Mouse (Mus musculus) liver (tissue): Measurements from ENCODE around the gene Pnma1.
A peak's percentile ranks its signal among the peaks of the same experiment; 100 is the strongest.

Experiments
- DNase-seq: peaks from one replicate; pipeline ENCODE4 v3.0.0-alpha.2; 2020; ENCODE audit warnings: mixed read lengths

Pnma1 gene

DNA sequence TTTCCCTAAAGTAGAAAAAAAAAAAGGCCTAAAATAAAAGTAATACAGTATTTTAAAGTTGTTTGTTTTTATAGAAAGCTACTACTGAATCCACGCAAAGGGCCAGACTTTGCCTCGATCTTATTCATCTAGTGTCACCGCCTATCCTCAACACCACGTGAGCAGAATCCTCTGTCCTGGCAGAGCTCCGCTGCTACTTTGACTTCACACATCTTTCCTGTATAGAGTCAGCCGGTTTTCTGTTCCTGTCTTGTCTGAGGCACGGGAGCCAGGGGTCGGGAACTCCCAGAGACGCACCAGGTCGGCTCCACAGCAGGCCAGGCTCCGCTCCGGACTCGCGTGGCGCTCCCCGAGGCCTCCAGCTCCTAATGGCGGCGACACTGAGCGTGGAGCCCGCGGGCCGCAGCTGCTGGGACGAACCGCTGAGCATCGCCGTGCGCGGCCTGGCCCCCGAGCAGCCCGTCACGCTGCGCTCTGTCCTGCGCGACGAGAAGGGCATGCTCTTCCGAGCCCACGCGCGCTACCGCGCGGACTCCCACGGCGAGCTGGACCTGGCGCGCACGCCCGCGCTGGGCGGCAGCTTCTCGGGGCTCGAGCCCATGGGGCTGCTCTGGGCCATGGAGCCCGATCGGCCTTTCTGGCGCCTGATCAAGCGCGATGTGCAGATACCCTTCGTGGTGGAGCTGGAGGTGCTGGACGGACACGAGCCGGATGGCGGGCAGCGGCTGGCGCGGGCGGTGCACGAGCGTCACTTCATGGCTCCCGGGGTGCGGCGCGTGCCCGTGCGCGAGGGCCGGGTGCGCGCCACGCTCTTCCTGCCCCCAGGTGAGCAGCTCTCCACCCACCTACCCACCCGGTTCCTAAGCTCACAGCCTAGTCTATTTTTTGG lies 47.4 kb downstream of the Pnma1 start, which contains the start of gene Acot6:
Acot6 (plus strand) TSS at position 51 of the 889 bp plus-strand sequence.
- peak; percentile 39 for DNase-seq

DNA sequence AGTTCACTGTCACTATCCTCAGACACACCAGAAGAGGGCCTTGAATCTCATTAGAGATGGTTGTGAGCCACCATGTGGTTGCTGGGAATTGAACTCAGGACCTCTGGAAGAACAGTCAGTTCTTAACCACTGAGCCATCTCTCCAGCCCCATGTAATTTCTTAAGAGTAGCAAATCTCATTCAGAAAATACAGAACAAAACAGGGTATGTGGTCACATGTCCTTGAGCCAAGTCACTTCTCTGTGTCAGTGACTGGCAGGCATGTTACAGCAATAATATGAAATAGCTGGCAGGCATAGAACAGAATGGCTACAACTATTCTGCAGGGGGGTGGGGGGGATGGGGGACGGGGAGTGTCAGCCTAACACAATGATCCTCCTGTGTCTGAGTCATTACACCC lies 48.2 kb downstream of the Pnma1 start:
- no peak for DNase-seq

DNA sequence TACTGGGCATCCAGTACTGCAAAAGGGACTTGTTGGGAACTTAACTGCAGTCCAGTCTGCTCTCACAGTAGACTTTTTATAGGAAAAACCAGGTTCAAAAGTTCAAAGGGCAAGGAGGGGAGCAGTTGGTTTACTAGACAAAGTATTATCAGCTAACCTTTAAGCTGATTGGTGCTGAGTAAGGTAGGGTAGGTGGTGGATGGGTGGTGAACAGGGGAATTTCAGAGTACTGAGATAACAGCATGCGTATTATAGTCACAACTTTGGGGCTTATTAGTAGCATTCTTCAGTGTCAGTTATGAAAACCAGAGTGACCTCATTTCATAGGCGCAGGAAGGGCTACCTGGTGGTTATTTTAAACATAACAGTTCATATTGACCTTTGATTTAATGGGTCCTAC lies 48.7 kb downstream of the Pnma1 start:
- DNase-seq: no peak
